Mouse (Mus musculus): ENCODE data around the gene Golga2.

GRCm38 (mm10) chr2:32260635-32261034 is 26.5 kb upstream of the Golga2 start:
- TF ChIP-seq CTCF (IDR thresholded peaks at IDR 0.05; ENCODE audit: borderline replicate concordance, extremely low read depth, insufficient read depth, insufficient read length), result peak; percentile 38; the same call in 1 of the 2 replicates
- no peak for TF ChIP-seq POLR2A (IDR thresholded peaks at IDR 0.05; ENCODE audit: borderline replicate concordance, extremely low read depth, insufficient read depth, insufficient read length, poor library complexity, severe bottlenecking)

Data from brain, embryonic 14.5 days (tissue).